Mouse (Mus musculus): ENCODE measurements around the gene Fopnl. TPM values are rescaled to one million over a fixed set of nuclear protein-coding genes. Genes with fewer than 3 reads are reported as not detected.

The Fopnl gene
- total RNA-seq, 2 experiments from 2014 or later, result 43.7 to 50.9 TPM

DNA sequence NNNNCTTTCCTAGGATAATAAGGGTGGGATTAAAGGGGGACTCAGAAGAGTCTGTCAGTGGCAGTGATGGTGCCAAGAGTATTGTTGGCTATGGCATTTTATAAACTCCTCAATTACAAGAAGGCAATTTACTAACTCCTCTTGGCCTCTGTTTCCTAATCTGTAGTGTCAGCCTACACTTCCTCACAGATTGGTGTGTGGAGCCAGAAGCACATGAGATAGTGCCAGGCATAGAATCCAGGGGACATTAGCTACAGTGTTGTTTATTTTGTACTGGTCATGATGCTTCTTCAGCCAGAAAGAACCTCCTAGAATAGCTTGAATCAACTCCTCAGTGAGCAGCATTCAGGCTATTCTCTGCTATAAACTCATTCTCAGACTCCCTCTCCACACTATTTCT is 34.4 kb upstream of the Fopnl start:
- DNase-seq (ENCODE audit: low spot score in 2 of 2), result no peak
- no peak overlapping the region for H3K4me3 ChIP-seq
- H3K27ac ChIP-seq, result no peak overlapping the region
- TF ChIP-seq CTCF (conservative IDR thresholded peaks at IDR 0.05), result no peak

DNA sequence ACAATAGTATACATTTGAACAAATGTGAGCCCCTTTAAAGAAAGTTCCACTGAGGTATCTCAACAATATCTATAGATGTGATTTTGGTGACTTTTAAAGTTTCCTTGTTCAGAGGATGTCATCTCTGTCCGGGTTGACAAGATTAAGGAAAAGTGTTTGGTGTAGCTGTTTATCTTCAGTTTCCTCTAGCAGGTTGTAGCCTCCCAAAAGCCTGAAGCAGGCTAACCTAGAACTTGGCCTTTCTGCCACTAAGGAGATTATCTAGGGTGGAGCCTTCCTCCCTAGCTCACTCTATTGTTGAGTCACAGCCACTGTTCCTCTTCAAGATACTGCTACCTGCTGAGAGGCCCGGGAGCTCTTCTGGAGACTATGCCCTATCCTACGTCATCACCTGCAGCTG is 27.8 kb upstream of the Fopnl start:
- DNase-seq (ENCODE audit: low spot score in 2 of 2), result no peak
- H3K27ac ChIP-seq, result no peak overlapping the region
- no peak overlapping the region for H3K4me3 ChIP-seq
- TF ChIP-seq CTCF (conservative IDR thresholded peaks at IDR 0.05), result no peak

GRCm38 (mm10) chr16:14328156-14328555 is 11.0 kb upstream of the Fopnl start:
- Histone ChIP-seq H3K27ac (no peak overlapping the region), H3K4me3 (no peak overlapping the region)
- DNase-seq (ENCODE audit: low spot score in 2 of 2), result no peak
- no peak for TF ChIP-seq CTCF (conservative IDR thresholded peaks at IDR 0.05)

DNA sequence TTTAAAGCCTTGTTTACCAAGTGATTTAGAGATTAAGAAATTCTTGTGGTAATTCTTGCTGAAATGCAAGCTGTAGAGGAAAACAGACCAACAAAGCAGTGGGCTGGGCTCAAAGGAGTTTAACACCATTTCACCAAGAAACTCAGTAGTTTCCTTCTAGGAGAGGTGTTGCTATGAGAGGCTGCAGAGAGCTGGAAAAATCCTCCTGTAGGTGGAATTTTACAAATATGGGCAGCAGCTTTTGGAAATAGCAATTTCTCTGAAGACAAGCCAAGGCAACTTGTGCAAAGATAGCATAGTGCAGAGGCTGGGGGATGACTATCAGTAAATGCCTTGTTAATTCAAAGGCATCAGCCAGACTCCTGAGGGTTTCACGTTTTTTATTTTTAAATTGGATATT is 3.3 kb upstream of the Fopnl start:
- no peak overlapping the region for H3K4me3 ChIP-seq
- TF ChIP-seq CTCF (conservative IDR thresholded peaks at IDR 0.05), result no peak
- no peak overlapping the region for H3K27ac ChIP-seq
- DNase-seq (ENCODE audit: low spot score in 2 of 2), result no peak

- TF ChIP-seq CTCF (conservative IDR thresholded peaks at IDR 0.05), result no peak
- Histone ChIP-seq H3K27ac (no peak overlapping the region), H3K4me3 (no peak overlapping the region)
- no peak for DNase-seq (ENCODE audit: low spot score in 2 of 2)
Observed at GRCm38 (mm10) chr16:14319681-14320080, 2.5 kb upstream of the Fopnl start.

DNA sequence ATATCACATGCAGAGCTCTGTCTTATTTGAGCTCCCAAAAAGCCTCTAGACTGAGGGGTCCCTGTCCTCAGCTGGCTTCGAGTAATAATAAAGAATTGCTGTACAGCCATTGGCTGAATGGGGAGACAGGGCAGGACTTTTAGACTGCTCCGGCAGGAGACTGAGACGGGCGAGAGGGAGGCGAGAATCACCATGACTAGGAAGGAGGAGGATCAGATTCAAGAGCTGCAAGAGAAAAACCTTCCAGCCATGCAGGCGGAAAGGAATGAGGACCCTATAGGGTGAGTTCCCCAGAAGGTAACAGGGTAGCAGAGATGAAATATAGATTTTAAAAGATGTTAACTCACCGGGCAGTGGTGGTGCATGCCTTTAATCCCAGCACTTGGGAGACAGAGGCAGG is 4.3 kb downstream of the Fopnl start:
- DNase-seq (ENCODE audit: low spot score in 2 of 2), result no peak
- H3K4me3 ChIP-seq, result no peak overlapping the region
- no peak for TF ChIP-seq CTCF (conservative IDR thresholded peaks at IDR 0.05)
- no peak overlapping the region for H3K27ac ChIP-seq

GRCm38 (mm10) chr16:14311371-14311770 is 5.8 kb downstream of the Fopnl start:
- no peak overlapping the region for H3K4me3 ChIP-seq
- TF ChIP-seq CTCF (conservative IDR thresholded peaks at IDR 0.05), result peak; percentile 81
- DNase-seq (ENCODE audit: low spot score in 2 of 2), result no peak
- H3K27ac ChIP-seq, result no peak overlapping the region

DNA sequence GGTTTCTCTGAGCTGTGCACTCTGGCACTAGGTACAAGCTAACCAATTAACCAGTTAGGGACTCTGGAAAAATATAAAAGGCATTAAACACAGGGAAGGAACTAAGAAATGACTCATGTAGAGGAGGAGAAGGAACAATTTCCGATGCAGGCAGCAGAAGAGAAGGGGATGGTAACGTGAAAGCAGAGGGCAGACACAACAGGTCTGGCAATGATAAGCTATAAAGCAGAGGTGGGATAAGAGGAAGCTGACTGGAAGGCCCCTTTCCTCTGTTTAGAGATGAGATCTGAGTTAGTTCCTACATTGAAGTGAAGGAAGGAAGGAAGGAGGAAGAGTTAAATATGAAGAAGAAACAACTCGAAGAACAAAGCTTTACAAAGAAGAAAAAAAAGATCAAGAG is 7.4 kb downstream of the Fopnl start:
- no peak overlapping the region for H3K4me3 ChIP-seq
- no peak for DNase-seq (ENCODE audit: low spot score in 2 of 2)
- no peak overlapping the region for H3K27ac ChIP-seq
- TF ChIP-seq CTCF (conservative IDR thresholded peaks at IDR 0.05), result no peak

DNA sequence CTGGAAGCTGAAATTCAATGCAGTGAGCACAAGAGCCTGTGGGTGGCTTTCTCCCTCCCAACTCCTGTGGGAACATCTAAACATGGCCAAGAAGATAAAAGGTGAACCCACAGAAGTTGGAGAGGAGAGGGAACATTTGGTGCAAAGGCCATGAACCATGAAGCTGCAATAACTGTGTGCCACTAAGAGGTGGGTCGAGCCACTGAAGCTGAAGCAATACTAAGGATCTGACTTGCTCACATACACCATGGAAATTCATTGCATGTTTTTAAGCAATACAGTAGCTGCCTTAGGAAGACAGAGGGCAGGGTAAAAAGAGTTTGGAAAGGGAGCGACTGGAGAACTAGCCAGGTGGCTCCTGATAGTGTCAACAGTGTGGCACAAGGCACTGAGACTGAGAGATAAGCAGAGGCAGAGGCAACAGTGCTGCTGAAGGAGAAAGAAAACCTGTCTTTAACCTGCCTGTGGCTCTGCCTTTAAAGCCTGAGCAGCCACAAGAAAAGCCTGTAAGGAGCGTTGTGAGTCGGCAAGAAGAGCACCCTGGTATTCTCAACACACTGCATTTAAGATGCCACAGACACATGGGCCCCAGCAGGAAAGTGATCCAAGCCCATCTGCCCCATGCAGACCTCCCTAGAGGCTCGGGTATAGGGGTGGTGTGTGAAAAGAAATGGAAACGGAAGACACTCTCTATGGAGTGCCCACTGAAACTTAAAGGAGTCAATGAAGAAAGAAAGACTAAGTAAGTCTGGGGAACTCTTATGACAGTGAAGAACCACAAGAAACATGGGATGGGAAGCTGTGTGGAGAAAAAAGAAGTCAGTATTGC is 8.7 kb downstream of the Fopnl start:
- DNase-seq (ENCODE audit: low spot score in 2 of 2), result no peak
- TF ChIP-seq CTCF (conservative IDR thresholded peaks at IDR 0.05), result no peak
- Histone ChIP-seq H3K27ac (no peak overlapping the region), H3K4me3 (no peak overlapping the region)

DNA sequence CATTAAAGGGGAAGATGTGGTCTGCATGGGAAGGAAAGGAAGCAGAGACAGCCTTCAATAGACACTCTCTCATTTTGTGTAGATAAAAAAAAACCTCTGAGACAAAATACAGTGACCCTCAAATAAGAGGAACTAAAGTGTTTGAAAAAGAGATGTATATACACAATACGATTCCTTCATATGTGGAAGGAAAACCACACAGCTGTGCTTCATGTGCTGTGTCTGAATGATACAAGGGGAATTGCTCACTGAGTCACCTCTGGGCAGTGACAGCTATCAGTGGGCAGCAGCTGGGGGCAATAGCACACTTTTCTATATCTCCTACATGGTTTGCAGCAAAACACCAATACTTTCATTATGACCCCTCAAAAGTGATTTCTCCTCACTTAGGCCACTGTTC is 9.8 kb downstream of the Fopnl start:
- no peak for TF ChIP-seq CTCF (conservative IDR thresholded peaks at IDR 0.05)
- no peak overlapping the region for H3K27ac ChIP-seq
- no peak for DNase-seq (ENCODE audit: low spot score in 2 of 2)
- H3K4me3 ChIP-seq, result no peak overlapping the region

DNA sequence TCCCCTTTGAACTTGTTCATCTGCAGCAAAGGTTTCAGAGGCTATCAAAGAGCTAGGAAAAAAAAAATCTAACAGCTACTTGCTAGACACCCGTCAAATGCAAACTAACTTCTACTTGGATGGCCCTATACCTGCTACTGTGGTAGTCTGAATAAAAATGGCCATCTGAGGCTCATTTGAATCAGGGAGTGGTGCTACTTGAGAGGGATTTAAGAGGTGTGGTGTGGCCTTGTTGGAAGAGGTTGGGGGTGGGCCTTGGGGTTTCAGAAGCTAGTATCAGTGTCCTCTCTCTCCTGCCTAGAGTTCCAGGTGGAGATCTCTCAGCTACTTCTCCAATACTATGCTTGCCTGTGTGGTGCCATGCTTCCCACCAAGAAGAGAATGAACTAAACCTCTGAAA is 10.8 kb downstream of the Fopnl start:
- DNase-seq (ENCODE audit: low spot score in 2 of 2), result no peak
- Histone ChIP-seq H3K27ac (no peak overlapping the region), H3K4me3 (no peak overlapping the region)
- no peak for TF ChIP-seq CTCF (conservative IDR thresholded peaks at IDR 0.05)

- TF ChIP-seq CTCF (conservative IDR thresholded peaks at IDR 0.05), result no peak
- no peak overlapping the region for H3K4me3 ChIP-seq
- no peak overlapping the region for H3K27ac ChIP-seq
- no peak for DNase-seq (ENCODE audit: low spot score in 2 of 2)
Observed at GRCm38 (mm10) chr16:14304791-14305190, 12.4 kb downstream of the Fopnl start.

DNA sequence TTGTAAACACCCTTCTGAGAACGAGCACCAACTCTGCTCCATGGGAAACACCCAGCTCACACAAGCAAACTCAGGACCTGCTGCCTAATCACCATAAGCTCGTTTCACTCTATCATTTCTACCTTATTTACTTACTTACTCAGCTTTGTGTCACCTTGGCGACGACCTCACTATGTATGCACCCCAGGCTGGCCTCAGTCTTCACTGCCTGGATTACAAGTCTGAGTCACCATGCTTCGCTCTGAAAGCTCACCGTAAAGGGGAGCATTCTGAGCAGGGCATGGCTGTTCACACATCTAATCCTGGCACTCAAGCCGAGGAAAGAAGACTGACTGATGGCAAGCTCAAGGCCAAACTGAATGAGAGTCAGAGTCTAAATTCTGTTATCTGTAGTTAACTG is 13.5 kb downstream of the Fopnl start:
- H3K4me3 ChIP-seq, result no peak overlapping the region
- no peak for DNase-seq (ENCODE audit: low spot score in 2 of 2)
- TF ChIP-seq CTCF (conservative IDR thresholded peaks at IDR 0.05), result no peak
- H3K27ac ChIP-seq, result no peak overlapping the region

- TF ChIP-seq CTCF (conservative IDR thresholded peaks at IDR 0.05), result no peak
- Histone ChIP-seq H3K4me3 (no peak overlapping the region), H3K27ac (no peak overlapping the region)
- no peak for DNase-seq (ENCODE audit: low spot score in 2 of 2)
Observed at GRCm38 (mm10) chr16:14303148-14303547, 14.1 kb downstream of the Fopnl start.
